Mouse (Mus musculus) myocyte (in vitro differentiated cells): ENCODE data around the gene Rgs16. TPM values are rescaled to one million over a fixed set of nuclear protein-coding genes. Genes with fewer than 3 reads are reported as not detected.
A peak's percentile ranks its signal among the peaks of the same experiment; 100 is the strongest.

ENCODE experiments used
- H3K27me3 ChIP-seq: one replicate; pipeline ENCODE4 v1.6.1; 2011; ENCODE audit not compliant: control insufficient read depth, insufficient read depth, insufficient read length
- H3K36me3 ChIP-seq: one replicate; pipeline ENCODE4 v1.6.1; 2011; ENCODE audit not compliant: control insufficient read depth, insufficient read depth
- H3K4me2 ChIP-seq: one replicate; pipeline ENCODE4 v1.6.1; 2011; ENCODE audit warnings: low read depth, control low read depth
- H3K4me3 ChIP-seq: one replicate; pipeline ENCODE4 v1.5.1; 2011; ENCODE audit warnings: mild to moderate bottlenecking, control low read depth, moderate library complexity
- H3K79me2 ChIP-seq: one replicate; pipeline ENCODE4 v1.6.1; 2011; ENCODE audit not compliant: control insufficient read depth, insufficient read depth
- H3ac ChIP-seq: one replicate; pipeline ENCODE4 v1.6.1; 2011; ENCODE audit not compliant: control insufficient read depth, insufficient read length
- CEBPB ChIP-seq: IDR thresholded peaks from 2 replicates; pipeline ENCODE4 v1.6.1; 2011; ENCODE audit warnings: mild to moderate bottlenecking, moderate library complexity; ENCODE audit not compliant: poor library complexity, insufficient read depth, severe bottlenecking
- E2F4 ChIP-seq: IDR thresholded peaks from one replicate; pipeline ENCODE4 v1.6.1; 2011; ENCODE audit warnings: mild to moderate bottlenecking, control low read depth, moderate library complexity; ENCODE audit not compliant: insufficient read depth
- MAX ChIP-seq: IDR thresholded peaks from one replicate; pipeline ENCODE4 v1.6.1; 2011; ENCODE audit warnings: low read depth, mild to moderate bottlenecking, control low read depth
- MYOD1 ChIP-seq, 3 experiments: IDR thresholded peaks; one replicate each; pipeline ENCODE4 v1.6.1; 2011; ENCODE audit warnings: control low read depth in 2 of 3, low read depth in 2 of 3, mild to moderate bottlenecking in 2 of 3, moderate library complexity in 1 of 3; ENCODE audit not compliant: insufficient read length in 2 of 3, control insufficient read depth in 1 of 3
- MYOG ChIP-seq, 3 experiments: IDR thresholded peaks; one replicate each; pipeline ENCODE4 v1.6.1; 2011; ENCODE audit warnings: control low read depth in 2 of 3, low read depth in 2 of 3, mild to moderate bottlenecking in 2 of 3; ENCODE audit not compliant: insufficient read length in 2 of 3, control insufficient read depth in 1 of 3, insufficient read depth in 1 of 3
- POLR2A ChIP-seq: IDR thresholded peaks from one replicate; pipeline ENCODE4 v1.6.1; 2011; ENCODE audit warnings: low read depth, mild to moderate bottlenecking, control low read depth, moderate library complexity; ENCODE audit not compliant: insufficient read length
- POLR2AphosphoS2 ChIP-seq: IDR thresholded peaks from one replicate; pipeline ENCODE4 v1.6.1; 2011; ENCODE audit warnings: low read depth, control low read depth; ENCODE audit not compliant: insufficient read length
- REST ChIP-seq: IDR thresholded peaks from one replicate; pipeline ENCODE4 v1.6.1; 2011; ENCODE audit warnings: mild to moderate bottlenecking, control low read depth, moderate library complexity; ENCODE audit not compliant: insufficient read depth, insufficient read length
- SRF ChIP-seq: IDR thresholded peaks from one replicate; pipeline ENCODE4 v1.6.1; 2011; ENCODE audit warnings: low read depth; ENCODE audit not compliant: control insufficient read depth, insufficient read length
- TCF12 ChIP-seq: IDR thresholded peaks from one replicate; pipeline ENCODE4 v1.6.1; 2011; ENCODE audit warnings: mild to moderate bottlenecking, control low read depth; ENCODE audit not compliant: poor library complexity, insufficient read depth, severe bottlenecking
- TCF3 ChIP-seq: IDR thresholded peaks from one replicate; pipeline ENCODE4 v1.6.1; 2011; ENCODE audit warnings: low read depth, control low read depth; ENCODE audit not compliant: insufficient read length
- USF1 ChIP-seq: IDR thresholded peaks from one replicate; pipeline ENCODE4 v1.6.1; 2011; ENCODE audit warnings: low read depth, mild to moderate bottlenecking, control low read depth, moderate library complexity
- polyA plus RNA-seq: library from polyadenylated mRNA; unstranded; fragments of >200 nt; fragmentation: generic; extraction: Trizol; gene quantifications from one replicate; pipeline ENCODE4 v1.2.1, GENCODE M21; 2012; ENCODE audit warnings: missing spikeins

Gene Rgs16
- 6.5 TPM for polyA plus RNA-seq

- H3K4me3 ChIP-seq, result peak within 1 kb of the TSS; percentile 39
- H3K4me2 ChIP-seq, result peak within 1 kb of the TSS; percentile 80
- peaks cover 3% of the 10 kb centered on the region for H3K36me3 ChIP-seq
- no peaks in the 10 kb centered on the region for H3K27me3 ChIP-seq
- H3K79me2 ChIP-seq, result peaks cover 4% of the 10 kb centered on the region
- H3ac ChIP-seq, result no peak within 1 kb of the TSS
- TF ChIP-seq SRF, result no peak
- peak; percentile 96 for TF ChIP-seq POLR2A
- TF ChIP-seq POLR2AphosphoS2, result peak; percentile 94
- no peak for TF ChIP-seq MAX
- TF ChIP-seq TCF3, result no peak
- peak in 1 of 3 experiments; percentile 29 for TF ChIP-seq MYOG (IDR thresholded peaks at IDR 0.05; ENCODE audit: control insufficient read depth in 1 of 3, insufficient read depth in 1 of 3, insufficient read length in 2 of 3, low read depth in 2 of 3)
- TF ChIP-seq REST, result no peak
Observed at GRCm38 (mm10) chr1:153740145-153740544, at the start of gene Rgs16. Gene Rgs16 (plus strand): TSS chr1:153740349.

- H3K4me2 ChIP-seq, result no peak overlapping the region
- H3K36me3 ChIP-seq, result no peaks in the 10 kb centered on the region
- no peaks in the 10 kb centered on the region for H3K79me2 ChIP-seq
- H3K4me3 ChIP-seq, result no peak overlapping the region
- no peaks in the 10 kb centered on the region for H3K27me3 ChIP-seq
- TF ChIP-seq POLR2A, result no peak
- no peak for TF ChIP-seq TCF3
- no peak for TF ChIP-seq MYOD1 (IDR thresholded peaks at IDR 0.05; ENCODE audit: control insufficient read depth in 1 of 3, insufficient read length in 2 of 3, low read depth in 2 of 3)
- no peak for TF ChIP-seq MYOG (IDR thresholded peaks at IDR 0.05; ENCODE audit: control insufficient read depth in 1 of 3, insufficient read depth in 1 of 3, insufficient read length in 2 of 3, low read depth in 2 of 3)
- no peak overlapping the region for H3ac ChIP-seq
Observed at GRCm38 (mm10) chr1:153692526-153692925, 47.6 kb upstream of the Rgs16 start.

- H3K79me2 ChIP-seq, result no peaks in the 10 kb centered on the region
- no peaks in the 10 kb centered on the region for H3K27me3 ChIP-seq
- H3ac ChIP-seq, result no peak overlapping the region
- no peak overlapping the region for H3K4me3 ChIP-seq
- no peaks in the 10 kb centered on the region for H3K36me3 ChIP-seq
- no peak for TF ChIP-seq MAX
- no peak for TF ChIP-seq MYOD1 (IDR thresholded peaks at IDR 0.05; ENCODE audit: control insufficient read depth in 1 of 3, insufficient read length in 2 of 3, low read depth in 2 of 3)
- TF ChIP-seq CEBPB, result no peak
- TF ChIP-seq REST, result no peak
- no peak for TF ChIP-seq TCF12
- no peak for TF ChIP-seq USF1
- TF ChIP-seq POLR2AphosphoS2, result no peak
- no peak for TF ChIP-seq MYOG (IDR thresholded peaks at IDR 0.05; ENCODE audit: control insufficient read depth in 1 of 3, insufficient read depth in 1 of 3, insufficient read length in 2 of 3, low read depth in 2 of 3)
- TF ChIP-seq POLR2A, result no peak
- no peak for TF ChIP-seq TCF3
- TF ChIP-seq SRF, result no peak
- no peak for TF ChIP-seq E2F4
- no peak overlapping the region for H3K4me2 ChIP-seq
Observed at GRCm38 (mm10) chr1:153694372-153695120, 45.6 kb upstream of the Rgs16 start.

- Histone ChIP-seq H3K79me2 (no peaks in the 10 kb centered on the region), H3K4me3 (no peak overlapping the region), H3ac (no peak overlapping the region), H3K4me2 (no peak overlapping the region), H3K27me3 (no peaks in the 10 kb centered on the region), H3K36me3 (no peaks in the 10 kb centered on the region)
- TF ChIP-seq POLR2AphosphoS2 (no peak), TCF3 (no peak), MYOD1 (IDR thresholded peaks at IDR 0.05; ENCODE audit: control insufficient read depth in 1 of 3, insufficient read length in 2 of 3, low read depth in 2 of 3) (no peak), POLR2A (no peak), SRF (no peak), TCF12 (no peak), REST (no peak), USF1 (no peak), MAX (no peak), MYOG (IDR thresholded peaks at IDR 0.05; ENCODE audit: control insufficient read depth in 1 of 3, insufficient read depth in 1 of 3, insufficient read length in 2 of 3, low read depth in 2 of 3) (no peak), CEBPB (no peak), E2F4 (no peak)
Observed at GRCm38 (mm10) chr1:153695398-153695797, 44.8 kb upstream of the Rgs16 start.

- no peak for TF ChIP-seq TCF3
- no peak for TF ChIP-seq POLR2AphosphoS2
- TF ChIP-seq SRF, result no peak
- TF ChIP-seq E2F4, result no peak
- no peak for TF ChIP-seq MAX
- TF ChIP-seq POLR2A, result no peak
- TF ChIP-seq REST, result no peak
- TF ChIP-seq USF1, result no peak
- no peak for TF ChIP-seq MYOG (IDR thresholded peaks at IDR 0.05; ENCODE audit: control insufficient read depth in 1 of 3, insufficient read depth in 1 of 3, insufficient read length in 2 of 3, low read depth in 2 of 3)
- TF ChIP-seq TCF12, result no peak
- no peak for TF ChIP-seq MYOD1 (IDR thresholded peaks at IDR 0.05; ENCODE audit: control insufficient read depth in 1 of 3, insufficient read length in 2 of 3, low read depth in 2 of 3)
- no peak for TF ChIP-seq CEBPB
- Histone ChIP-seq H3ac (no peak overlapping the region), H3K4me3 (no peak overlapping the region), H3K4me2 (no peak overlapping the region), H3K36me3 (no peaks in the 10 kb centered on the region), H3K79me2 (no peaks in the 10 kb centered on the region), H3K27me3 (no peaks in the 10 kb centered on the region)
Observed at GRCm38 (mm10) chr1:153696093-153696492, 44.1 kb upstream of the Rgs16 start.
